Mouse (Mus musculus): Measurements from ENCODE around the gene Thop1. TPM values are rescaled to one million over a fixed set of nuclear protein-coding genes. Genes with fewer than 3 reads are reported as not detected.

Thop1 gene
- polyA plus RNA-seq, 1 experiment from 2014 or later: 51.2 TPM

Small RNAs within 50 kb of the gene (microRNA-seq; reads per million reads assigned to microRNA genes)
- not detected for gene Mir5615-1
- gene Mir5615-2: not detected

Other genes with a start within 250 kb of the Thop1 start
- 1,303 and 1,311 TPM in 2 replicates for gene Oaz1, start 243.4 kb upstream of the Thop1 start, polyA plus RNA-seq (2015; fragmentation: Nextera tagmentation; extraction: Ambion mirVana)
- gene Lingo3, start 226.0 kb upstream of the Thop1 start, polyA plus RNA-seq (2015; fragmentation: Nextera tagmentation; extraction: Ambion mirVana): 15.8 and 18.5 TPM in 2 replicates
- 210 and 228 TPM in 2 replicates for gene Lsm7, start 214.8 kb upstream of the Thop1 start, polyA plus RNA-seq (2015; fragmentation: Nextera tagmentation; extraction: Ambion mirVana)
- 76.8 and 87.4 TPM in 2 replicates for gene Sppl2b, start 214.8 kb upstream of the Thop1 start, polyA plus RNA-seq (2015; fragmentation: Nextera tagmentation; extraction: Ambion mirVana)
- gene Tmprss9, start 198.2 kb upstream of the Thop1 start, polyA plus RNA-seq (2015; fragmentation: Nextera tagmentation; extraction: Ambion mirVana): 0.22 and 0.33 TPM in 2 replicates
- gene Timm13, start 169.1 kb upstream of the Thop1 start, polyA plus RNA-seq (2015; fragmentation: Nextera tagmentation; extraction: Ambion mirVana): 329 and 342 TPM in 2 replicates
- 38.4 and 40.9 TPM in 2 replicates for gene Lmnb2, start 151.8 kb upstream of the Thop1 start, polyA plus RNA-seq (2015; fragmentation: Nextera tagmentation; extraction: Ambion mirVana)
- gene Gadd45b, start 140.0 kb upstream of the Thop1 start, polyA plus RNA-seq (2015; fragmentation: Nextera tagmentation; extraction: Ambion mirVana): 6.9 and 8.5 TPM in 2 replicates
- gene Gng7, start 55.1 kb upstream of the Thop1 start, polyA plus RNA-seq (2015; fragmentation: Nextera tagmentation; extraction: Ambion mirVana): 19.1 and 21.4 TPM in 2 replicates
- gene Diras1, start 44.4 kb upstream of the Thop1 start, polyA plus RNA-seq (2015; fragmentation: Nextera tagmentation; extraction: Ambion mirVana): 71.6 and 81.6 TPM in 2 replicates
- gene Slc39a3, start 32.6 kb upstream of the Thop1 start, polyA plus RNA-seq (2015; fragmentation: Nextera tagmentation; extraction: Ambion mirVana): 46.3 and 53.0 TPM in 2 replicates
- gene Sgta, start 9.9 kb upstream of the Thop1 start, polyA plus RNA-seq (2015; fragmentation: Nextera tagmentation; extraction: Ambion mirVana): 310 and 331 TPM in 2 replicates
- gene Creb3l3, start 28.8 kb downstream of the Thop1 start, polyA plus RNA-seq (2015; fragmentation: Nextera tagmentation; extraction: Ambion mirVana): 0.30 and 0.39 TPM in 2 replicates
- 248 and 259 TPM in 2 replicates for gene Map2k2, start 35.9 kb downstream of the Thop1 start, polyA plus RNA-seq (2015; fragmentation: Nextera tagmentation; extraction: Ambion mirVana)
- gene Zbtb7a, start 65.2 kb downstream of the Thop1 start, polyA plus RNA-seq (2015; fragmentation: Nextera tagmentation; extraction: Ambion mirVana): 15.3 and 16.2 TPM in 2 replicates
- gene Pias4, start 97.9 kb downstream of the Thop1 start, polyA plus RNA-seq (2015; fragmentation: Nextera tagmentation; extraction: Ambion mirVana): 52.2 and 61.2 TPM in 2 replicates
- 532 and 536 TPM in 2 replicates for gene Eef2, start 106.6 kb downstream of the Thop1 start, polyA plus RNA-seq (2015; fragmentation: Nextera tagmentation; extraction: Ambion mirVana)
- 69.7 and 70.1 TPM in 2 replicates for gene Dapk3, start 113.0 kb downstream of the Thop1 start, polyA plus RNA-seq (2015; fragmentation: Nextera tagmentation; extraction: Ambion mirVana)
- gene 4930442H23Rik, start 113.8 kb downstream of the Thop1 start, polyA plus RNA-seq (2015; fragmentation: Nextera tagmentation; extraction: Ambion mirVana): 0.13 and 0.31 TPM in 2 replicates
- 0.10 TPM in 1 of 2 replicates, not detected in the other for gene Nmrk2, start 132.0 kb downstream of the Thop1 start, polyA plus RNA-seq (2015; fragmentation: Nextera tagmentation; extraction: Ambion mirVana)
- 80.6 and 85.5 TPM in 2 replicates for gene Atcay, start 160.8 kb downstream of the Thop1 start, polyA plus RNA-seq (2015; fragmentation: Nextera tagmentation; extraction: Ambion mirVana)
- 30.3 and 34.0 TPM in 2 replicates for gene Zfr2, start 163.1 kb downstream of the Thop1 start, polyA plus RNA-seq (2015; fragmentation: Nextera tagmentation; extraction: Ambion mirVana)
- gene Matk, start 182.9 kb downstream of the Thop1 start, polyA plus RNA-seq (2015; fragmentation: Nextera tagmentation; extraction: Ambion mirVana): 43.8 and 49.7 TPM in 2 replicates
- gene Mrpl54, start 196.9 kb downstream of the Thop1 start, polyA plus RNA-seq (2015; fragmentation: Nextera tagmentation; extraction: Ambion mirVana): 121 and 144 TPM in 2 replicates
- 38.3 and 38.6 TPM in 2 replicates for gene Apba3, start 196.9 kb downstream of the Thop1 start, polyA plus RNA-seq (2015; fragmentation: Nextera tagmentation; extraction: Ambion mirVana)
- 5.9 and 6.2 TPM in 2 replicates for gene Tjp3, start 221.5 kb downstream of the Thop1 start, polyA plus RNA-seq (2015; fragmentation: Nextera tagmentation; extraction: Ambion mirVana)
- gene Pip5k1c, start 222.9 kb downstream of the Thop1 start, polyA plus RNA-seq (2015; fragmentation: Nextera tagmentation; extraction: Ambion mirVana): 130 and 151 TPM in 2 replicates

Measured in hindbrain, embryonic 15.5 days (tissue).